Mouse (Mus musculus) lung, postnatal 10 days (tissue): ENCODE measurements around the gene Lax1.

ENCODE experiments used
- DNase-seq: peaks from one replicate; pipeline ENCODE4 v3.0.0; 2021

Gene Lax1

DNA sequence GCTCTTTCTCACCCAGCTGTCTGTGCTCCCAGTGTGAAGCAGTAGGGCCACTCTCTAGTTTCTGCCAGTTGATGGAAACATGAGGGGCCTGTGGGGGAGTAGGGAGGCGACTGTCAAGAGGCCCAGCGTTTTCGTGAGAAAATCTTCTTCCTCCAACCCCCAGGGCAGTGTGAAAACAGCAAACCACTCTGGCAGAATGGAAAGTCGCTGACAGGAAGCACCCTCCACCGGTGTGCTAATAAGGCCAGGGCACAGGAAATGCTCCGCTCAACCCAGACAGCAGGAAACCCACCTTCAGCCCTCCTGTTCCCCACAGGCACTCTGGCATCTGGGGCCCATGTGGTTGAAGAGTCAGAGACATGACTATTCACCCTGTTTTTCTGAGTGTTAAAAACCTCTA, at the start of gene Lax1:
TSS of gene Lax1 (minus strand) at position 212 of the 400 bp plus-strand sequence.
- no peak for DNase-seq

DNA sequence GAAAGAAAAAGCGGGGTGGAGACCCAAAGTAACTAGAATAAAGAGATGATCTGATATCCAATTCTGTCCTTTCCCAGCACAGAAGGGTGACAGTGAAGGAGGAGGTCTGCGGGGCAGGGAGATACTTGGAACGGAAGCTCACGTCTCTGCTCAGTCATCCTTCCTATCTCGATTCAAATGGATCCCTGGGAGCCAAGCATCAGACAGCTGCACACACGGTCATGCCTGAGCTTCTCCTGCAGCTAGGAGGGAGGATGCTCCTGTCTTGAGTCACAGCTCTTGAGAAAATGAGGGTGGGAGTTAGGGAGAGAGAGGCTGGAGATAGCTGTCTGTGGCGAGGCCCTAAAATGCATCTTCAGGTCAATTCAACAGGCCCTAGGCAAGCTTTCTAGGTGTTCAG, 46.8 kb upstream of the Lax1 start:
- DNase-seq = no peak

DNA sequence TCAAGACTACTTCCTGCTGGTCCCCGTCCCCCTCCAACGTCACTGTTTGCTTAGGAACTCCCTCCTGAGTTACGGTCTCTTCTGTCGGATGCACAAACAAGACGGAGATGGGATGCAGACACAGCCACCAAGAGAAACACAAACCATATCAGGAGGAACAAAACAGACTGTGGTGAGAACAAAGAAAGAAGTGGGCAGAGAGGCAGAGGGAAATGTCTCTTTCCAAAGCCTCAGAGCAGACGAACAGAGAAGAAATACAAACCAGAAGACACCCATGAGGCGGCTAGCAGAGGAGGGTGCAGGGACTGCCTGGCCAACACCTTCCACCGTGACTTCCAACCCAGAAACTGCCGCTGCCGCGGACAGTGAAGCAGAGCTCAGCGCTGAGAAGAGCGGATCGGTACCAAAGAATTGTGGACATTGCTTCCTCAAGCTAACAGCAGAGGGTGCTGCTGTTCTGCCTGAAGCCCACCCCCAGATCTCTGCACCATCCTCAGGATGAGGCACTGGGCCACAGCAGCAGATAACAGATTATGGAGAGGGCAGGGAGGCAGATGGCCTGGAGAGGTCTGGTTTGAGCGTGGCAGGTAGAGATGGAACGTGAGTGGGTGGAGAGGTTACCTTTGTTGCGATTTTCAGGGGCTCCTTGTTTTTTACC, 46.2 kb upstream of the Lax1 start:
- DNase-seq = peak; percentile 79

DNA sequence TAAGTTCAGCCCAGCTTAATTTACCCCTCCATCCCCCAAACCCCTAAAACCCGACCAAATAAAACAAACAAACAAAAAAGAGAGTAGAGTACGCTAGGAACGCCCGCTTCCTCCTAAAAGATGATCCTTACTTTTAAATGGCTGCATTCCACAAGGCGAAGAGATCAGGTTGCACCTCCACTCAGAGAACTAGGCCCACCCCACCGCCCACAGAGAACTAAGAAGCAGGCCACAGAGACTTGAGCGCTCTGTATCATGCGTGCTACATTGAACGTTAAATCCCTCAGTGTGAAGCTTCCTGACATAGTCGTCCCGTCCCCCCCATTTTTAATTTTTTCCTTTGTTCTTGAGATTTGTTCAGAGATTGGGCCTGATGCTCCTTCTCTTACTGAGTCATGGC, 42.9 kb upstream of the Lax1 start:
- no peak for DNase-seq

DNA sequence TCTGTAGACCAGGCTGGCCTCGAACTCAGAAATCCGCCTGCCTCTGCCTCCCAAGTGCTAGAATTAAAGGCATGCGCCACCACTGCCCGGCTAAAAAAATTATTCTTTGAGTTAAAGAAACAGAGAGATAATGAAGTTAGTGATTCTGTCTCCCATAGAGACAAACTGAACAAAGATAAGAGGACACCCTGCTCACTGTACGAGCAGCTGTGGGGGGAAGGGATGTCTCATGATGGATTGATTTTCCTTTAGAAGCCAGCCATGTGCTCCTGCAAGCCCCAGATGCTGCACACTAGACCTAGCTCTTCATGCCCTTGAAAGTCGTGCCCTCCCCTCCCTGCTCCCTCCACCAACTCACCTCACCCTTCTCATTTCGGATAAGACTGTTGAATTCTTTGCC, 38.4 kb upstream of the Lax1 start:
- no peak for DNase-seq

DNA sequence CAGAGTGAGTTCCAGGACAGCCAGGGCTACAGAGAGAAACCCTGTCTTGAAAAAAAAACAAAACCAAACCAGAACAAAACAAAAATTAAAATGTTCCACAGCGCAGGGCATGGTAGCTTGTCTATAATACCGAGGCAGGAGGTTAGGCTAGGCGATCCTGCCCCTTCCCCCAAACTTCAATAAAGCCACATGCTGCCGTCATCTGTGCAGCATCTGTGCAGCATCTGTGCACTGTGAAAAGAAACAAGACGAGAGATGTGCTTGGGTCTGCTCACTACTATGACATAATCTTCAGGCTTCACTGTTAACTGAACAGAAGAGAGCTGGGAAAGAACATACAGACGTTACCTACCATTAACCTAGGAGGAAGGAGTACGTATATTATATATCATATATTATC, 30.4 kb upstream of the Lax1 start:
- no peak for DNase-seq

DNA sequence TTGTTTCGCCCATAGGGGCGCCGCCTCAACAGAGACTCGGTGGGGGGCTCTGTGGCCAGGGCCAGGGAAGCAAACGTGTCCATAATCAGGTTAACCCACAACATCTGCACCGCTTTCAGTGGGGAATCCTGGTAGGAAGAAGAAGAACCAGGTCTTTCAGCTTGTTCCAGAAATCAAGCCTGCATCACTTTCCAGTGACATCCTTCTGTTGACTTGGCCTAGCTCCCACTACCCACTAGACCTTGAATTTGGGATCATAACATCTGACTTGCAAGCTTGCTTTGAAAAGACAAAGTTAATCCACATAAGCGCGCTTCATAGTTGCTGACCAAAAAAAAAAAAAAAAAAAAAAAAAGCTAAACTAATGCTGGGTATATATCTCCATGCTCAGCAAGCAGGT, 28.9 kb upstream of the Lax1 start:
- DNase-seq = no peak

DNA sequence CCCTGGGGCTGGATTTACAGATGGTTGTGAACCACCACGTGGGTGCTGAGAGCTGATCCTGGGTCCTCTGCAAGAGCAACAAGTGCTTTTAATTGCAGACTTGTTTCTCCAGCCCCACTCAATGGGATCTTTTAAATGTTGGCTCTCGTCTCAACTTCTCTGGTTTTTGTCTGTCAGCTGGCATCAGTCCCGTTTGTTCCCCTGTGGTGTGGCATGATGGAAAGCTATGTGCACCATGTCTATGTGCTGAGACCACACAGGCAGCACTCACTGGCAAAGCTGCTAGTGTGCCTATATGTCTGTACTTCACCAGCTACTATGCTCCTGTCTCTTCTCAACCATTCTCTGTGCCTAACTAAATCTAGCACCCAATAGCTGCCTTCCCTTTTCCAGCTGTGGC, 28.4 kb upstream of the Lax1 start:
- DNase-seq = no peak

DNA sequence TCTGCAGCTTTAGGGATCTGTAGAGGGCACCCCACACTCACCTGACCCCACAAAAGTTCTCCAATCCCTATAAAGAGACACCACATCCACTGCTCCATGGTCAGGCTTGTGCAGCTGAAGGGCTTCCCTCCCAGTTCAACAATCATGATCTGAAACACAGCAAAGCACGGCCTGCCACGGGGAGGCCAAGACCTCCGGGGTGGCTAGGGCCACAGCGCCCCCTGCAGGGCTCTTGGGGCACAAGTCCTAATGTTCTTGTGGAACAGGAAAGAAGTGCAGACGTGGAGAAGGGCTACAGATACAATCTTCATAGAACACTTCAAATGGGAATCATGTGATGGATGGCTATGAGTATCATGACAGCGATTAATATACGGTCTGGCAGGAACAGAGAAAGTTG, 26.6 kb upstream of the Lax1 start:
- peak; percentile 70 for DNase-seq

DNA sequence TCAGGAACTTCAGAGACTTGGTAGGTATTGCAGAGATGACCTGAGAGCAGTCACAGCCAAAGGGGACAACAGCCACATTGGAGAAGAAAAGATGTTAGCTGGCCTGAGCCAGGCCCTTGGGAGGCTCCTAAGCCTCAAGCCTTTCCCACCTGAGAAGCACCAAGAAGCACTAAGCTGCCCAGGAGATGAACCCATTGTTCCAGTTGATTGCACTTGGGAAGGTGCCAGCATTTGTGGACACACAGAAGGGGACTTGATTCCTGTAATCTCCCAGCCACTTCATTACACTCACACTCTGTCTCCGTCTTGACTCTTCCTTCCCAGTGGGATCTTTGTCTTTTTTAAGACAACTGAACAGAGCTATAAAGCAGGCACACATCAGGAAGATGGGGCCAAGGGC, 25.3 kb upstream of the Lax1 start:
- DNase-seq = peak; percentile 31

DNA sequence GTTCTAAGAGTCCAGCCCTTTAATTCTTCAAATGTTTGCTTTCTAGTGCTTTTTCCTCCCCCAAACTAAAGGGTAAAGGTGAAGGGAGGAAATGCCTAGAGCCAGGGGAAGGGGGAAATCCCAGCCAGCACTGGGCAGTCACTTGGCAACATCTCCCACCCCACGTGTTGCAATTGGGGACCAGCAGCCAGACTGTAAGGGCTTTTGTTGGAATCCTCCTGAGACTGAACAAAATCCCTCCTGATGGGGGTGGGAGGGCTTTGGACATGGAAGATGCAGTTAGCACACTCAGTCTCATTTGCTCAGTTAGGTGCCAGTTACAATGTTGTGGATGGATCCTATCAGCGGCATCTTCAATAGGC, 23.1 kb upstream of the Lax1 start:
- peak; percentile 52 for DNase-seq

DNA sequence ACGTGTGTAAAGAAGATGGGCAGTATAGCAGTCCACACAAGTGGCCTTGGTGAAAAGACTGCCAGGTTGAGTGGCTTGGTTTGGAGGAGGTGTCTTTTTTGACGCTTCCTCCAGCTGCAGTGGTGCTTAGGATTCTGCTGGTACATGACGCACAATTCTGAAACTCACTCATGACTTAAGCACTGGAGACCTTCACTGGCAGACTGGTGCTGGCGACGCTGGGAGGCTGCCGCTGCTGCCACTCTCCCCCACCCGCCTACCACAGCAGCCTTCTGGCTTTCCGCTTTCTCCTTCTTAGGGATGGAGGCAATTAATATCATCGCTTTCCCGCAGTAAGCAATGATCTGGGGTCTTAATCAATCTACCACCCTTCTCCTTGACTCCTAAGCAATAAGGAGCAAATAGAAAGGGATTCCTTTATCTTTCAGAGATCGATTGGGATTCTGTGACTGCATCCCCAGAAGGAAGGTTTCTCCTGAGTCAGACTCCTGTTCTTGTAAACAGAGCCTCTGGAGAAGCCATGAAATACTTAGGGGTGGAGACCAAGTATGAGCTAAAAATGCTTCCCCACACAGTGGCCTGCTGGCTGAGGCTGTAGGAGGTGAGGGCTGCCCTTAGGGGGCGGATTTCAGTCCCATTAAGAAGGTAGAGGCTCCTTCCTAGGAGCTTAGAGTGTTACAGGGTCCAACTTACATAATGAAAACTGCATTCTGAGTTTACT, 22.5 kb upstream of the Lax1 start:
- DNase-seq = no peak

DNA sequence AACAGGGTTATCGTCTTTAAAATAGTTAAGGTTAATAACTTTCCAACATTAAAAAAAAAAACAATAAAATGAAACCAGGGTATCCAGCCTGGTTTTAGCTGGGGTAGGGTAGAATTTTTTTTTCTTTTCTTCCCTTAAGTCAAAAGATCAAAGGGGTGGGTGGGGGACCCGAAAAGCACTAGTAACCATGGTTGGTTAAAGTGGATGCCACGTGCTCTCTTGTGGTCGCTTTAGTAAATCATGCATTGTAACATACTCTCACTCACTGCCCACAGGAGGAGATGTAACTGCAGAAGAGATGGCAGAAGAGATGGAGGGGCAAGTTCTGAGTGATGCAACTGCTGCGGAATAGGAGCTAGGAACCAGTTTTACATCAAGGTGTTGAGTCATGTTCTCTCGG, 21.5 kb upstream of the Lax1 start:
- DNase-seq = no peak

DNA sequence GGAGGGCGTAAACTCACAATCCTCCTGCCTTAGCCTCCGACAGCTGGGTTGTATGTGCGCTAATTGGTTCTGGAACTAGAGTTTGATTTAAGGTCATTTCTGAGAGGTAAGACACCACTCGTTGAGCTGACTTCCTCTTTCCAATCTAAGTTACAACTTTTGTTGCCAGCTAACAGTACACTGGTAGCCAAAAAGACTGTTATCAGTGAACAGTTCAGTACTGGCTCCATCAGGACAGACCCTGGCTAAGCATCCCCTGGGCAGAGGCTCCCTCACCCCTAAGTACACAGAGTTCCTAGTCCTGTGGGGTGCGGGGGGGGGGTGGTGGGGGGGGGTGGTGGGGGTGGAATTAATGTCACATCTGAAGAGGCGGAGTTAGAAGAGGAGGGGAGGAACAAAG, 21.0 kb upstream of the Lax1 start:
- no peak for DNase-seq

DNA sequence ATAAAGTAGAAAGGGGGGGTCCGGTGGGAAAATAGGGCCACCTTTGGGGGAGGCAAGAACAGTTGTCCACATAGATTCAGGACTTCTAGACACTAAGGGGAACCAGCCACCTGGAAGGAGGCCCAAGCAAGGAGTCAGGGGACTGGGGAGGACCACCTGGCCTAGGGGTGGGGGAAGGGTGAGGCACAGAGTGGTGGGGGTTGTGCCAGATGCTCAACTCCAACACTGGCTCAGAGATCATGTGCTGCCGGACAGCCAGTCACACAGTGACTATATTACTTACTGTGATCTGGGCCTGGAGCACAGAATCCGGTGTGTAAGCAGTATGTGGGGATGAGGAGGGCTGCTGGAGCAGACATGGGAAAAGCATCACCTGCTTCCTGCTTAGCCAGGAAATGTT, 19.4 kb upstream of the Lax1 start:
- no peak for DNase-seq

DNA sequence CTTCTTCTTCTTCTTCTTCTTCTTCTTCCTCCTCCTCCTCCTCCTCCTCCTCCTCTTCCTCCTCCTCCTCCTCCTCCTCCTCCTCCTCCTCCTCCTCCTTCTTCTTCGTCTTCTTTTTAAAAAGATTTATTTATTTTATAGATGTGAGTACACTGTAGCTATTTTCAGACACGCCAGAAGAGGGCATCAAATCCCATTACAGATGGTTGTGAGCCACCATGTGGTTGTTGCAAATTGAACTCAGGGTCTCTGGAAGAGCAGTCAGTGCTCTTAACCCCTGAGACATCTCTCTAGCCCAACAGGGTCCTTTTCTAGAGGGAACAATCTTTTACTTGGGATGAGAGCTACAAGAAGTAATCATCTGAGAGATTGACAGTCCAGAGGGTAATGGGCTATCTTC, 11.9 kb upstream of the Lax1 start:
- peak; percentile 54 for DNase-seq

DNA sequence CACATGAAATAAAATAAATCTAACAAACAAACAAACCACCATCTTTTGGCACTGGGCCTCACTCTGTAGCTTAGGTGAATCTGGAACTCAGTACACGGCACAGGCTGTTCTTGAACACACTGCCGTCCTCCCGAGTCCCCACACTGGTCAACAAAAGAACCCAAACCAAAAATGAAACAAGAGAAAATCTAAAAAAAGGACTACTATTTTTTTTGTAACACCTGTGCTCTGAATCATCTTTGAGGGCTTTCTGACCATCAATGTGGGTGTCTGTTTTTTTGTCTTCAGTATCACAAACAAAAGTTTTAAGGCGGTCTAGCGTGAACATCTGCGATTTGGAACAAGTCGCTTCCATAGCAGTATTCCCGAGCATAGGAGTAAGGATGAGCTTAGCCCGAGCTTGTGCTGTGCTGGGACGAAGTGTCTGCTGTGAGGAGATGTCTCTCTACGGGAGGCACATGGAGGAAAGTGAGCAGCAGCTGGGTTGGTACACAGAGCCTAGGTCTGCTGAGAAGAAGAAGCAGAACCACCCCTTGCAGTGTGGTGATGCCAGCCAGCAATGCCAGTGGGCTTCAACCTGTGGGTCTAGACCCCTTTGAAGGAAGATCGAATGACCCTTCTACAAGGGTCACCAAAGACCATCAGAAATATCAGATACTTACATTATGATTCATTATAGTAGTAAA, 8.2 kb upstream of the Lax1 start:
- no peak for DNase-seq

DNA sequence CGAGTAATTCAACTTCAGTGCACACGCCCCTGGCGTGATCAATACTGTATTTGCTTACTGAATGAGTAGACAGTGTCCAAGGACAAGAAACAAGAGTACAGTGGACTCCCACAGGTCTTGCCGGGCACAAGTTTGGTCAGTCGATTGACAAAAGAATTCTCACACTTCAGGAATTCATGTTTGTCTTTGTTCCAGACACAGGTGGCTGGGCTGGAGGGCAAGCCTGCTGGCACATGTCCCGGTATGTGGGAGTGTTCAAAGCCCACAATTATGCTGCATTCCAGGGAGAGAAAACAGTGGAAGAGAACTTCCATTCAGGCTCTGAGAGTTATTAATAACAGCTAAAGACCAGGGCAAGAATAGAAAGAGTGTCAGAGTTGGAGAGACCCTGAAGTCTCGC, 6.0 kb upstream of the Lax1 start:
- peak; percentile 83 for DNase-seq

DNA sequence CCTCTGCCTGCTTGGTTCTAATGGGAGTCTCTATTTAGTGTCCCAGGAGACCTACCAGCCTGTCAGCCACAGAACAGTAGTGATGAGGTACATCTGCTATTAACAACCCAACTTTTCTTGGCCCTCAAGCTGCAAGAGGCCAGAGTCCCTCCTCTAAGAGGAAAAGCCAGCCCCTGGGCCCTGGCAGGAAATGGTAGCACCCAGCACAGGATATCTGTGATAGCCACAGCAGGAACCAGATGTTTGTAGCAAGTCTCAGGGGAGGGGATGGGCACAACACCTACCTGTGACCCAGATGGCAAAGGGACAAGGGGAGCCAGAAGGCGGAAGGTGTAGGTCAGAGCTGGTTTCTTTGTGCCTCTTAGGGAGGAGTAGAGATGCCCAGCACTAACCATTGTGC, 5.0 kb upstream of the Lax1 start:
- peak; percentile 60 for DNase-seq

DNA sequence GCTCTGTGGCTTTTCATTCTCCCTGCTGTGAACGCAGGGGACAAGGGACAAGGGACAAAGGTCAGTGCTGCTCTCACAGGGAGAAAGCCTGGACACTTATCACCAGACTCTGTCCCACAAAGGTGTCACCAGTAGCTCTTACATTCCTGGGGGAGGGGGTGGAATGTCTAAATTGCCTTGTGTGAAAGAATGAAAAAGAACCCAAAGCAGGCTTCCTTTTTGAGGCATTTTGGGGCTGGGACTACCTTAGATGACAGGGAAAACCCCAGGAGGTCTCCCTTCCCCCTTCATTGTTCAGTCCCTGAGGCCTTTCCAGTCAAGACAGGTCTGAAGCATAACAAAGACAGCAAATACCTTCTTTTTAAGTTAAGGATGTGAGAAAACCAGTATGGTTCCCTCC, 4.4 kb upstream of the Lax1 start:
- DNase-seq = no peak

DNA sequence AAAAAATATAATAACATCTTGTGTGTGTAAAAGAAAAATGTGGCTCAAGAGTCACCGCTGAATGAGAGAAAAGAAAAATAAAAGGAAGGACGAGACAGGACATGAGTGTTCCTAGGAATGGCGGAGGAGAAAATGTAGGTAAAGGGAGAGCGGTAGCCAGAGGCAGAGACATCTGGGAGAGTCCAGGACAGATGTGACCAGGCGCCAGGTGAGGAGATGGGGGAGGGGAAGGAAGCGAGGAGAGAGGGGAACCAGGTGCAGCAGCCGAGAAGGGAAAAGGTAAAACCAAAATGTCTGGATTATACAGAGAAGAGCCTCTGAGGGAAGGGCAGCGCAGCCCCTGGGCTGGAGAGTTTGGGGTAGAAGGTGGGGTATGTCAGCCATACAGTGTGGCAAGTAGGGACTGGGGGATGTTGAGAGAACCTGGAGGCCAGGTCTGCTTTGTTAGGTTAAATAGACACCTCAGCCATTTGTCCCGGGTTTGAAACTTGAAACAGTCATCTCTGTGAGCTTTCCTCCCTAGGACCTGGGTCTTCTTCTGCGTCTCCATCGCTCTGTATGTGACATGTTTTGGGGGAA, 3.7 kb upstream of the Lax1 start:
- no peak for DNase-seq

DNA sequence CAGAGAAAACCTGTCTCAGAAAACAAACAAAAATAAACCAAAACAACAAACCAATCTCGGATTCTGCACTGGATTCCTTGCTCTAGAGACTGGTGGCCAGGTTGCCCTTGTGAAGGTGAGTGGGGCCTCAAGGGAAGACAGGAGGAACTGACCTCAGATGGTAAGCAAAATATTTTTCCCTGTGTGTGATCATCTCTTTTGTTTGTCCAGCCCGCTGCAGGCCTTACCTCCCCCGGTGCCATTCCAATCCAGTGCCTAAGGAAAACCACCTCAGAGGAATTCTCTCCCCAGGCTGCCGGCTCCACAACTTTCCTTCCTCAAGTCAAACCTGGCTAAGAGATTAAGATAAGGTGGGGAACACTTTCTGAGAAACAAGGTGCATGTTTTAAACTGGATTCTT, 2.3 kb upstream of the Lax1 start:
- DNase-seq = no peak

DNA sequence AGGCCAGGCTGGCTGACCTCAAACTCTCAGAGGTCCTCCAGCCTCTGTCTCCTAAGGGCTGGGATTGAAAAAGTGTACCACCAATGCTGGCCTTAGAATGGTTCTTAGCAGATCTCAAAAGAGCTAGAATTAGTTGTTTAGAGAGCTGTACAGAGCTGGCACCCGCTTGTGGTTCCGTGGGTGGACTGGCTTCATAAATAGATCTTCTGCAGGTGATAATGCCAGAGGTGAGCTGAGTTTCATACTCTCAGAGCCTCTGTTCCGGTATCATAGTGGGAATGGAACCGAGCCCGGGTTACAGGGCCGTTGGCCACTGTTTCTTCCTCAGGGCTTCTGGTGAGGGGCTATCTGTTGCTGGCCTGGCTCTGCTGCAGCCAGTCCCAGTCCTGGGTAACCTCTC, 1.1 kb upstream of the Lax1 start:
- DNase-seq = no peak

DNA sequence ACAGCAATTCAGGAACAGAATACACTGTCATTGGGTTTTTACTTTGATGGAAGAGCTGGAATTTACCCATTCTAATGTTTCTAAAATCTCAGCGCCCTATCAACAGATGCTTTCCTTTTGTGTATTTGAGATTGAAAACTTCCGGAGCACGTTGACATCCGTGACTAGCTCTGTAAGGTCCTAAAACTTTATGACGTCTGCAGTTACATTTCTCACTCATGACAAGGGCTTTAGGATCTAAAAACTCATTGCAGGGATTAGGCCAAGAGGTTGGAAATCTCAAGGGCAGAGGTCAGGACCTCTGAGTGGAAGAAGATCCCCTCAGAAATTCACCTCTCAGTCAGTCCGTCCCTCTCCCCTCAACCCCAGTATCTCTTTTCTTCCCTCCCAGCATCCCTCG, 1.6 kb downstream of the Lax1 start:
- DNase-seq = no peak
